8 mouse cellular contexts compared by ENCODE assay signal in genomic region chr2:25557221-25557963, GRCm38 (mm10). TPM values are rescaled to one million over a fixed set of nuclear protein-coding genes. Genes with fewer than 3 reads are reported as not detected.
DNase-seq lines count a peak whose midpoint lies in the region; ATAC-seq lines count a peak whose summit lies in the region.

Edf1 (plus strand) TSS chr2:25557847.

- ATAC-seq in hindbrain, embryonic 14.5 days (ENCODE audit: low FRiP score) = peak; percentile 98

- no peaks in the 10 kb centered on the region for H3K9me3 ChIP-seq in hindbrain, embryonic 14.5 days (ENCODE audit: control insufficient read depth, low read length)

- H3K27ac ChIP-seq in hindbrain, embryonic 14.5 days = peak within 1 kb of the TSS; percentile 78

- no peaks in the 10 kb centered on the region for H3K27me3 ChIP-seq in hindbrain, embryonic 14.5 days (ENCODE audit: control insufficient read depth, insufficient read depth, low read length)

- peaks cover 20% of the 10 kb centered on the region for H3K4me1 ChIP-seq in hindbrain, embryonic 14.5 days (replicated peaks; ENCODE audit: control insufficient read depth, insufficient read depth, low read length)

- peak within 1 kb of the TSS; percentile 99 for H3K9ac ChIP-seq in hindbrain, embryonic 14.5 days

- peaks cover 25% of the 10 kb centered on the region for H3K36me3 ChIP-seq in hindbrain, embryonic 14.5 days (replicated peaks; ENCODE audit: control insufficient read depth, insufficient read depth)

- DNase-seq in T-cell, adult 2 months (ENCODE audit: low spot score) = peak; percentile 90
- peak; percentile 92 to 95 for DNase-seq in cerebellum, postnatal 36 days
- peak; percentile 95 to 96 for DNase-seq in frontal cortex, postnatal 36 days (ENCODE audit: low spot score in 2 of 2)
- peak; percentile 93 for DNase-seq in hindbrain, embryonic 14.5 days (ENCODE audit: low spot score)
- peak; percentile 83 to 90 for DNase-seq in layer of hippocampus, postnatal 25 days (ENCODE audit: extremely low spot score in 1 of 2, low spot score in 1 of 2)
- DNase-seq in lung, postnatal 14 days = peak; percentile 95
- DNase-seq in ovary, postnatal 36 days (ENCODE audit: low spot score) = peak; percentile 95
- DNase-seq in thymus, postnatal 14 days = peak; percentile 95

- H3K4me2 ChIP-seq in hindbrain, embryonic 14.5 days (replicated peaks) = peak within 1 kb of the TSS; percentile 98

- WGBS in hindbrain, embryonic 14.5 days = under 1% methylated on average over 61 of the region's 61 CpGs

- peak within 1 kb of the TSS; percentile 96 for H3K4me3 ChIP-seq in hindbrain, embryonic 14.5 days (replicated peaks; ENCODE audit: low read length)

RNA-seq across cellular contexts. Expression of gene Edf1, which starts in this region (rescaled TPM):
- 353 and 366 TPM in 2 replicates for polyA plus RNA-seq in hindbrain, embryonic 14.5 days (2014; fragmentation: Nextera tagmentation; extraction: Ambion mirVana)
- total RNA-seq in layer of hippocampus, postnatal 25 days (2021) = 100 to 1,000 TPM; 211 to 232 TPM

Comparison
In these comparisons a context has a peak if more than half of its experiments do, and no peak if none do; other contexts are left out.
1. Peak in every context shown above with its lines: DNase-seq, ATAC-seq, H3K4me3 ChIP-seq and H3K27ac ChIP-seq.